Mouse (Mus musculus) embryonic fibroblast, embryonic 13.5 days (primary cell): ENCODE results near the gene Arl3.

ENCODE experiments used
- CTCF ChIP-seq: IDR thresholded peaks from 2 replicates; pipeline ENCODE4 v1.5.1; 2011; ENCODE audit warnings: mild to moderate bottlenecking, control low read depth, low read length, moderate library complexity, borderline replicate concordance; ENCODE audit not compliant: insufficient read depth
- POLR2A ChIP-seq: IDR thresholded peaks from 2 replicates; pipeline ENCODE4 v1.6.1; 2011; ENCODE audit warnings: low read depth, mild to moderate bottlenecking, control low read depth, low read length, moderate library complexity

- TF ChIP-seq POLR2A = no peak
- TF ChIP-seq CTCF = no peak
Observed at GRCm38 (mm10) chr19:46524152-46524544, 48.9 kb downstream of the Arl3 start.
